Mouse (Mus musculus) WW6 (cell line): Measurements from ENCODE around the gene Plin5.

Source experiments
- DNase-seq: peaks from one replicate; pipeline ENCODE4 v3.0.0-alpha.2; 2013; ENCODE audit warnings: low read depth, low spot score

Plin5 gene

DNA sequence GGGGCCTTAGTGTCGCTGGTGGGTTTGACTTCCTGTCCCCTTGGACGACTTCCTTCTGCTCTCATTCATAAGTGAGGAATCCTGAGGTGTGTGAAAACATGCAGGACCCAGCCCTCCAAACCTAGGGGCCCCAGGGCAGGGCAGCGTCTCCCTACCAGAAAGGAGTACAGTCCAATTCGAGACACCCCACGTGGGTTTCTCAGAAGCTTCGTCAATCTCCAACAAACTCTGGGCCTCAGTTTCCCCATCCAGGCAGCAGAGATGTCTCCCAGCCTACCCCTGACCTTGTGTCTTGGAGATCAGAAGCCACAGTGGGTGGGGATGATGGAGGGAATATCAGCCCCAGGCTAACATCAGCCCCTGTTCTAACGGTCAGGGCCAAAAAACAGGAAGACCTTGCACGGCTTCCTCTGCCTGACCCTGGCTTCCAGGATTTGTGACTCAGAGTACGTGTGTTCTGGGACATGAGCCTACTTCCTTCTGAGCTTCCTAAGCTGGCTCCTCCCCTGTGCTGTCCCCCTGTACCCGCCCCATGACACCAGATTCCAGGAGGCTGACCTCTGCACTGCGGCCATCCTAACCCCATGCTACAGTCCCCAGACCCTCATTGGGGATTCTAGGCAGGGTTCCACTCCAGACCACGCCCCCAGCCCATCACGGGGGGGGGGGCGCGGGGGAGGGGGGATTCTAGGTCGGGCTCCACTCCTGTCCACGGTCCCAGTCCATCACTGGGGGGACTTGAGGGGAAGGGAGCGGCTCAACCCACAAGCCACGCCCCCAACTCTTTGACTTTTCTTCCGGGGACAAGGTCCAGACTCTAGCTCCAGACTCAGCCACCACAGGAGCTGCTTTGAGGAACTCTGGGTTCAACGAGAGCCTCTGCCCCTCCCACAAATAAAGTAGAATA lies 16.3 kb upstream of the Plin5 start:
- no peak for DNase-seq

DNA sequence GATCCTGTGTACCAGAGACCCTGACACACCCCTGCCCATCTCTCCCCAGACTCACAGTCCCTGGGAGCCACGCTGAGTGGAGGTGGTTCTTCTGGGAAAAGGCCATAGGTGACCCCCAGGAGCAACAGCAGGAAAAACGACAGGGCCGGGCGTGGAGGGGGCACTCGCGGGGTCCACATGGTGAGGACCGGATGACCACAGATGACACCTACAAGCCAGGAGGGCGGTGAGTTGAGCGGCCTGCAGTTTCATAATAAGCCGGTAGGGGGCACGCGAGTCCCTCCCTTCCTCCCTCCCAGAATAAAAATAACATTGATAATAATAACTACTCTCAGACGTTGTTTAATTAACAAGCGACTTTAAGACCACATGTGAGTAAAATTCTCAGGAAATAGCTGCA lies 15.3 kb upstream of the Plin5 start:
- no peak for DNase-seq

DNA sequence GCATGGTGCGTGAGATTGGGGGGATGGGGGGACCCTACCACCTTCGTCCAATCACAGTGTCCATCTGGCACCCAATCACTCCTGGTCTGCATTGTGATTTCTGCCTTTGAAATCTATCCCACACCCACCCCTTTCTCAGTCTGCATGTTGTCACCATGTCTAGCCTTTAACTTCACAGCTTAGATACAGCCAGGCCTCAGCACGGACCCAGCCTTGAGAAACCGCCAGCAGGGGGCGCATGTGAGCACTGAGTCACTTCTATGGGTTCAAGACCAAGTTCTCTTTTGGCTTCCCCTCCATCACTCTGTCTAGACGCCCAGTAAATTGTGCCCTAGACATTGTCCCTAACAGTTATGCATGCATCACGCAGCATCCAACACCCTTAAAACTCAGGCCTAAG lies 14.4 kb upstream of the Plin5 start:
- peak; percentile 61 for DNase-seq

DNA sequence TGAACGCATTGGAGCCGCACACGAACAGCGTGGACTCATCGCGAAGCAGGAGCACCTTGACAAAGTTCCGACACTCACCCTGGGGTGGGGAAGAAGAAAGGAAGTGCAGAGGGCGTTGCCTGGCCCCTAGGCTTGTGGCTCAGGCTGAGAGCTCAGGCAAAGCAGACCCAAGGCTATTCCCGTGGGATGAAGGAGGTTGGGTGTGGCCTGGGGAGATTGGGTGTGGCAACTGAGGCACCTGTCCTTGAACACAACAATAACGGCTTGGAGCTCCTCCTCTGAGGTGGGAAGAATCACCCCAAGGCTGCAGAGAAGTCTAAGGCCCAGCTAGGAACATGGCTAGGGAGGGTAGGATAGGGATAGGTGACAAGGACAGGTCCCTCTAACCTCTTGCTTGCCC lies 13.7 kb upstream of the Plin5 start:
- DNase-seq, result no peak

DNA sequence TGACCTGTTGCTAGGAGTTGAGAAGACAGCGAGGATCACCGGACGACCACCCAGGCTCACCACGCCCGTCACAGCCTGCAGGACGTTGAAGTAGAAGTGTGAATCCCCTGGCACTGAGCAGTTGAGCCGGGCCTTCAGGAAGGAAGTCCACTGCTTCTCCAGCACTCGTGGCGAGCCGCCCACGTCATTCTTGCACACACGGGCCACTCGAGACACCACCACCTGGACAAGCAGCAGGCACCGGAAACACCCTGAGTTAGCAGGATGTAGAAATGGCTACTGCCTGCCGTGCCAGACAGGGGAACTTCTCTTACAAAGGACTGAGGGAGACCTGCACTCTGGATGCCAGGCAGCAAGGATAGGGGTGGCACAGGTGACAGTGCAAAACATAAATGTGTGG lies 10.8 kb upstream of the Plin5 start:
- no peak for DNase-seq

DNA sequence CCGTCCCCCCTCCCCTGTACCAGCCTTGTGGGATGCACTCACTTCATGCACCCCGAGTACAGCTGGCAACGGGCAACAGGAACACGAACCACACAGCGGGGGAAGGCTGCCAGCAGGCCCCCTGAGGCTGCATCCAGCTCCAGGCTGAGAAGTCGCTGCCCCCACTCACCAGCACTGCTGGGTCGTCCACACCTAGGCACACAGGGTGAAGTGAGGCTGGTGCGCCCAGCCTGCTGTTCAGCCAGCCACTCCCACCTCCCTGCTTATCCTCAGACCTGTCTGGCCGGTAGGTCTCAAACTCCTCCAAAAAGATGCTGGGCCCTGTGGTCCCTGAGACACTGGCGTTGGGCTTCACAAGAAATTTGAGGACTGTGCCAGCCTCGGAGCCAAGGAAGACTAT lies 8.8 kb upstream of the Plin5 start:
- no peak for DNase-seq

DNA sequence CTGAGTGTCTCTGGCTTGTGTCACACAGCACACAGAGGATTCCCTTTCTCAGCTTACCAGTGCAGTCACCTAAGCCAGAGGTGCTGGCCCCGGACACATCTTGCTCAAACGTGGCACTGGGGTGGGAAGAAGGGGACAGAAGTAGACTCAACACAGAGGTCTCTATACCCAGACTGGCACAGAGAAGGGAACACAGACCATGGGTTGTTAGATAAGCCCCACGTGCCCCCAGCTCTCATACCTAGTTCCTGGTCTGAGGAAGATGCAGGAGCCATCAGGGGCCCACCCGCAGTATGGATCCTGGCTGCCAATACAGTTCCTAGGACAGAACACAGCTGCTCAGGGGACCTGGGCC lies 7.9 kb upstream of the Plin5 start:
- DNase-seq, result no peak

DNA sequence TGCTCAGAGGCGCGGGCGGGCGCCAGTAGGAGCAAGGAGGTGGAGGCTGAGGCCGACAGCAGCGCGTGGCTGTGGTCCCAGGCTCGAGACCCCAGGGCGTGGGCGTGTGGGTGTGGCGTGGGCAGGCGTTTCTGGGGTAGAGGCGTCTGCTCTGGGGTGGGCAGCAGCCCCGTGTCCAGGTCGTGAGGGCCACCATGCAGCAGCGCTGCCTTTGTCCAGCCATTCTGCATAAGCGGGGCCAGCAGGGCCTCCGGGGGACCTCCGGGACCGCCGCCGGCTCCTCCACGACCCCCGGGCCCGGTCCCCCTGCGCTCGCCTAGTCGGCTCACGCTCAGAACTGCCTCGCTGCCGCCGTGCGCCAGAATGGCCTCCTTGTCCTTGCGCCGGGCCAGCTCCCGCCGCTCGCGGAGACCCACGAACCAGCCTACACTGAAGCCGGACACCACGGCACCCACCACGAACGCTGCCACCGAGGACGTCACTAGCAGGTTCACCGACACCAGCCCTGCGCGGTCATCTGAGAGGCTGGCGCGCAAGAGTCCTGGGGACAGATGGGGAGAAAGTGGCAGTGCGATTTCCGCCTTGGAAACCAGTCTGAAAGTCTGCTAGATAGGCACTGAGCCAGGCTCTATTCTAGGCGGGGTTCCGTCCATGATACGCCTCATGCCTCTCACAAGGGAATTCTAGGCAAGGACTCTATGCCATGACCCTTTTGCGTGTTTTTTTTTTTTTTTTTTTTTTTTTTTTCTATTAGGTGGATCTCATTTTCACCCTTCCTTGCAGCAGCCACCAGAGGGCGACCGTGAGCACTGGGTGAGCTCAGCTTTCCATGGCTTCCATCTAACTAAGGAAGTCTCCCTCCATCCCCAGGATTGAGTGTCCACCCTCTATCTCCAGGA lies 7.2 kb upstream of the Plin5 start:
- no peak for DNase-seq

DNA sequence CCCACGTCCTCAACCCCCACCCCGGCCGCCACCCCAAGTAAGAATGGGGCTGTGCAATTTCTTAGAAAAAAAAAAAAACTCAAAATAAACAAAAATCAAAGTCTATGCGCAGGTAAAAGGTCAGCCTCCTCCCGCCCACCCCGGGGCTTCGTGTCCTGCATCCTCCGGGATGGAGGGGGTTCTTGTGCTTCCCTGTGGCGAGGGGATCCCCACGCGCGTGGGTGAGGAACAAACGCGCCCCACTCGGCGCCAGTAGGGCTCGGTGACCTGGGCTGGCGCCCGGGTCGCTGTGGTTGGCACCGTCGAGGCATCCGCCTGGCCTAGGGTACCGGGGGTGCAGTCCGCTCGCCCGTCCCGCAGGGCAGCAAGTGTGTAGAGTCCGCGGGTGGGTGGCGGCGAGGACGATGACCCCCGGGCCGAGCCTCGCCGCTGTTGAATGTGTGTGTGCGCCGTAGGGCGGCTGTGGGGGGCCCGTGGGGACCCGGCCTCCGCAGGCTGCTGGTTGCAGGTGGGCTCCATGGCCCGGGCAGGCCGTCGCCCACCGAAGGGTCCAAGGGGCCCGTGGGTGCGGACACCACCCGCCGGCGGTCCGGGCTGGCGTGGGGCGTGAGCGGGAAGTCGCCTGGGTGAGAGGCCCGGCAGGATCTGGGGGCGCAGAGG lies 6.4 kb upstream of the Plin5 start:
- no peak for DNase-seq

DNA sequence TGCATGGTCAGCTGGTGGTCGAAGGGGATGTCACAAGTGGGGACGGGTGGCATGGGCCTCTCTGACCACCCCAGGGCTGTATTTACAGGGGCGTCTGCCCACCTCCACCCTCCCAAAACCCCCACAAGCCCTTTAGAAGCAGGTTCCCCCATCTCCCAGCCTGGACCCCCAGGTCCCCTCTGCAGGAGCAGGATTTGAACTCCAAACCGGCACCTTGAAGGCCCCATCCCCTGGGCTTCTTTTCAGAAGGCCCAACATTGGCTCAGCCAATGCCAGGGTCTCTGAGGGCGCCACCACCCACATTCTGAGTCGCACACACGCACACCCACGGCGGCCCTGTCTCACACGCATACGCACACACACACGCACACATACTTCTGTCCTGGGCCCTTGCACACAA lies 5.8 kb upstream of the Plin5 start:
- no peak for DNase-seq

DNA sequence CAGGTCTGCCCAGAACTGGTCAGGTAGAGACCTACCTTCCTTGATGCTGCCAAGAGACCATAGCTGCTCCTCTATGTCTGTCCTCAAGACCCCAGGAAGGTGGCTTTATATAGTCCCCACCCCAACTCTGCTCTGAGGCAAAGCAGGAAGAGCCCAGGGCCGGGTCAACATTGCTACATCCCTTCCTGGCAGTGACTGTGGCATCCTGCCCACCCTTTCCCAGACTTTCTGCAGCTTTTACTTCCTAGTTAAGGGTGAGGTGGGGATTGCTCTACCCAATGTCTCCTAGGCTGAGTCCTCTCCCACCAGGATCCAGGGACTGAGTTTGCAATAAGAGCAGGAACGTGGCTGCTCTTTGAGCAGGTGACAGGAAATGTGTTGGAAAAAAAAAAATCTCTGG lies 4.4 kb upstream of the Plin5 start, which contains the start of gene Lrg1:
Gene Lrg1, minus strand, starts transcription at position 176 of the 400 bp plus-strand sequence.
- DNase-seq, result no peak

DNA sequence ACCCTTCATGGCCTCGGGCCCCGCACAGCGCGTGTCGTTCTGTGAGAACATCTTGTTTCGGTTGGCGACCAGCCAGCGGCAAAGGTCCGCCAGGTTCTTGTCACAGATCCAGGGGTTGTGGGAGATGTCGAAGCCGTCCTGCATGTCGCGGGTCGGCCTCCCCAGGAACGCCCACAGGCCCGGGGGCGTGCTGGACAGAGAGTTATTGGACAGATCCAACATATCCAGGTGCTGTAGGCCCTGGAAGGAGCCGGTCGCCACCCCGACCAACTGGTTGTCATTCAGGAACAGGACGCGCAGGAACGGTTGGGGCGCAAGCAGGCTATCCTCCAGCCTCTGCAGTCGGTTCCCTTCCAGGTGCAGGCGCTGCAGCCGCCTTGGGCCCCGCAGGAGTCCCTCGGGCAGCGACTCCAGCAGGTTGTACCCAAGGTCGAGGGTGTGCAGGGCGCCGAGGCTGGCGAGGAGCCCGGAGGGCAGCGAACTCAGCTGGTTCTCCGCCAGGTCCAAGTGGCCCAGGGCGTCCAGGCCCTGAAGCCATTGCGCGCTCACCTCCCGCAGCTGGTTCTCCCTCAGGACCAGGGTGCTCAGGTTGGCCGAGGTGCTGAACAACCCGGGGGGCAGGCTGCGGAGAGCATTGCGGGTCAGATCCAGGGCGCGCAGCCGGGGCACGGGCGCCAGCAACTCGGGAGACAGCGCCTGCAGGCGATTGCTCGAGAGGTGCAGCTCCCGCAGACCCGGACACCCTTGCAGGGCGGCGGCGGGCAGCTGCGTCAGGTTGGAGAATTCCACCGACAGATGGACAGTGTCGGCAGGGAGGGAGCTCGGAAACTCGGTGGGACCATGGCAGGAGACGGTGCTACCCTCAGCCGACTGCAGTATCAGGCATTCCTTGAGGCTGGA lies 2.8 kb upstream of the Plin5 start:
- no peak for DNase-seq

DNA sequence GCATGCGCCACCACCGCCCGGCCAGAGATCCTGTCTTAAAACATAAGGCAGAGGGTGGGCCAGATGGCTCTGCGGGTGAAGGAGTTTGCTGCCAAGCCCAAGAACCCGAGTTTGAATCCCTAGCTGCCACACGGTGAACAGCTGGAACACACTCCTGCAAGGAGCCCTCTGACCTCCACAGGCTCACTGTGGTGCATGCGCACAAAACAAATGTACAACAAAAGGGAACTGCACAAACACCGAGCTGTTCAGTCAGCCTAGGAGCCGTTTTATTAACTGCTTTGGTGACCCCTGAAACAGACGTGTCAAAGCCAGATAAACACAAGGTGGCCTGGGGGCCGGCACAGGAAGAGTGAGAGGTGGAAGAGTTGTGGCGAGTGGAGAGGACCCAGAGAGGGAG lies 2.0 kb upstream of the Plin5 start:
- no peak for DNase-seq

DNA sequence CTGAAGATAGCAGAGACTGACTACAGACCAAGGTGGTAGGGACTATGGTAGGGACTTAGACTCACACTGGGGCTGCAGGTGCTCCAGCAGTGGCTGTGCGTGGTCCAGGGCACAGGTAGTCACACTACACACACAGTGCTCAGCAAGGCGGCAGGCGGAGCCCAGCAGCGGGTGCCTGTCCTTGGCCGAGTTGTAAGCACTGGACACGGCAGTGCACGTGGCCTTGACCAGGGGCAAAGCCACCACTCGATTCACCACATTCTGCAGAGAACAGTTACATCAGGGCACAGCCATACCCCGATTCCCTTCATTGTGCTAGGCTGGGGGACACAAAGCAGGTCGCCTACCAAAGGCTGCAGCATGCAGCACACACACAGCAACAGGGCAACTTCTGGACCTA lies 1.2 kb downstream of the Plin5 start:
- no peak for DNase-seq

DNA sequence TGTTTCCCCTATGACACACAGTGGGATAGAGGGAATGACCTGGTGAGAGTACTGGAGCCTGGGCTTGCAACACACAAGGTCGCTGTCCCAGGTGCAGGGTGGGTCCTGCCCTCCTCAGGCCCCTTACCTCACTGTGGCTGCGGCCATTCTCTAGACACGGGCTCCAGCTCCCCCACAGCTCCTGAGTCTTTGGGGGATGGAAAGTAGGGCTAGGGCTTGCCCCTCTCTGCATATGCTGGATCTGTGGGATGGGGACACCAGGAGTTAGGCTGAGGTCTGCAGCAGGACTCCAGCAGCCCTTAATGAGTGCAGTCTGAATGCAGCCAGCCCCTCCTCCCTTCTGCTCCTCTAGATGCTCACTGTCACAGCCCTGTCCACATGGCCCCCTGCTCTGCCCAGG lies 4.7 kb downstream of the Plin5 start:
- DNase-seq, result no peak

DNA sequence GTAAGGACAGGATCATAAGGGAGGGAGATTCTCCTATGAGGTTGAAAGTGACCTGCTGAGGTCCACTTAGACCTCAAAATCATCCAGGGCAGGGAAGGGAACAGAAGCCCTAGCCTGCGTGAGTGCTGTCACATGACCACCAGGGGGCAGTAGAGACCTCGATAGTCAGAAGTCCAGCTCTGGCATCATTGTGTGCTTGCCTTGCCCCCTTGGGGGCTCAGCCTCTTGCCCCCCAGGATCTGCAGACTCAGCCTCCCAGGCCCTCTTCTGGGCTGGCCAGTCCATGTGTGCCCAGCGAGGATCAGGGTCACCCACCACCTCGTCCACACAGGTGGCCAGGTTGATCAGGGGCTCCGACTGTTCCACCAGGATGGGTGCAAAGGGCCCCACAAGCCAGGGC lies 5.5 kb downstream of the Plin5 start:
- no peak for DNase-seq

DNA sequence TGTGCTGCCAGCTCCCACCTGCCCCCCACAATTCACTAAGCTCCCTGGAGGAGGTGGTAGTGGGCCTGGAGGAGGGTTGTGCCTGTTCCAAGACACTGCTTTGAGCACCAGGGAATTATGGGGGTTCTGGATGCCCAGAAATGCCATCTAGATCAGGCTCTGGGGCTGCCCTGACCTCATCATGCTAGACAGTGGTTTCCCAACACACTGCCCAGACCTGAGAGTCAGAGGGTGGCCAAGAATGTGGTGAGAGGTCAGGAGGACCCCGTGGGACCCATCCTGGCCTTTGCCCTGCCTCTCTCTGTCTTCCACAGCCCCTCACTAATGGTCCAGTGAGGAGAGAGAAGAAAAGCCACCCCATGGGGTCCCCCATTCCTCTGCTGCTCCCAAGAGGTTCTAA lies 6.4 kb downstream of the Plin5 start:
- DNase-seq, result no peak

DNA sequence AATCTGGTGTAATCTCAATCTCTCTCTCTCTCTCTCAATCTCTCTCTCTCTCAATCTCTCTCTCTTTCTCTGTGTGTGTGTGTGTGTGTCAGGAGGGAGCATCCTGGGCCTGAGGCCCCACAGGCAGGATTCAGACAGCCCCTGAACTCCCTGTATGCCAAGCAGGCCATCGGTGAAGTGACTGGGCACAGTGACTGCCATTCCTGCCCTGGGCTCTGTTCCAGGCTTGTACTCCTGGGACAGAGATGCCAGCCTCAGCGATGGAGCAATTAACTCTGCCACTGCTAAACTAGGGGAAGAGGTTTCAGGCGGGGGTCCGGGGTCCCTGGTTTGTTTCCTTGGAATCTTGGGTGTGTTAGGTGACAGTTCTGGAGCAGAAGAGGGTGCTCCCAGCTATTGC lies 6.8 kb downstream of the Plin5 start:
- no peak for DNase-seq

DNA sequence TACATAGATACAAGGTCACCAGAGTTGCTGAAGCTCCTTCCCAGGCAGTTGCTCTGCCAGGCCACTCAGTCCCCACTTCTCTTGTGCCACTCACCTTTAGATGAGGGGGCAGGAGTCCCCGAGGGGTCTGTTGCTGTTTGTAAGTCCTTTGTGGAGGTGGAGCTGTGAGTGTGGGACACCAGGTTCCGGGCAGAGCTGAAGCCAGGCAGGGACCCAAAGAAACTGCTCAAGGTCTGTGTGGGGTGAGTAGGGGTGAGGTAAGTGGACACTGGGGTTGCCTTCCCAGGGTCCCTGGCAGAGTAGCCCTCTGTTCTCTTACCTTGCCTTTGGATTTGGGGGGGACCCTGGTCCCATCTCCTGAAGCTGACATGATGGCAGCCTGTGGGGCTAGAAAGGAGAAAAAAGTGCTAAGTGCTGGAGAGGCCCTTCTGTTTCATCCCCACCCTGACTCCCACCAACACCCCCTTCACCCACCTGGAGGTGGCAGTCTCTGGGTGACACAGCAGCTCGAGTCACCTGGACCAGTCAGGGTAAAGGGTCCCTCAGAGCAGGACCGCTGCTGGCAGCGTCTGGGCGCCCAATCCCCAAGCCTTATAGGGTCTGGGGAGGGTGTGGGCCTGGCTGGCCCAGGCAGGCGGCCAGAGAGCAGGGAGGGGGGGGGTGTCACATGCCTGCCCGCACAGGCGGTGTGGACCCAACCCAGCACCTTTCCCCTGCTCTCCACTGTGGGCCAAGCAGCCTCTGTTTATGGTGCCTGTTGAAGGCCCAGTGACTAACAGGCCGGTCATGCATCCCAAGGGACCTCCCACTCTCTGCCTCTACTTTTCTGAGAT lies 8.0 kb downstream of the Plin5 start, which contains the start of gene Plin4:
Gene Plin4, minus strand, starts transcription at position 585 of the 833 bp plus-strand sequence.
- DNase-seq, result no peak

DNA sequence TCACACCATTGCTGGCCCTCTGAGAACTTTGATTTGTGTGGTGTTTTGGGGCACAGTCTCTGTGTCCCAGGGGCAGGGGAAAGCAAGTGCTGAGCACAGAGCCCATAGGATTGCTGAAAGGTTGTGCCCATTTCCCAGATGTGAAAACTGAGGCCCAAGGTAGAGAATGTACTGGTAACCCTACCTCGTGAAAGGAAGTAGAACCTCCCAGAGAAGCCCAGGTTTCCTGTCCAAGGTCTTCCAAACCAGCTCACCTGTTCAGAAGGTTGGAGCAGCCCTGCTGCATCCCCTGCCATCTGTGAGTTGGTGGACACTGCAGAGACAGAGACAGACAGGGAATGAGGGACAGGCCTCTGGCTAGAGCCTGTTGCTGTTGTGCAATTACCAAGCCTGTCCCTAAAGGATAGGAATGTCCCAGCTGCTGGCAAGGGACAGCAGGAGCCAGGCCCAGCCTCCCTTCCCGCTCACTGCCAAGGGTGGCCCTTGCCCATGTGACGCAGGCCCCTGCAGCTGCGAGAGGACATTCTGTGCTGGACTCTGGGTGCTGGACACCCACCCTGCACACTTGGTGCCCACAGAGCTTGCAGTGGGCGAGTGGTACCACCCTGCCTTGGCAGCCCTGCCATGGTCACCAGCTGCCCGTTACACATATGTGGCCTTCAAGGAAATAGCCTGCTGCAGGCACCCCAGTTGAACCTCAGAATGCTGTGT lies 8.9 kb downstream of the Plin5 start:
- no peak for DNase-seq
